Comparison of ENCODE assay signal across 9 mouse cellular contexts in genomic region chr14:103651562-103651961, GRCm38 (mm10). TPM values are rescaled to one million over a fixed set of nuclear protein-coding genes. Genes with fewer than 3 reads are reported as not detected.
DNase-seq lines count a peak whose midpoint lies in the region; ATAC-seq lines count a peak whose summit lies in the region.
"Had no signal": no experiment of that assay in that cellular context is flagged by ENCODE, and none has a peak within 500 bp of the region (broad histone marks: within the 10 kb centered on the region; RNA-seq: fewer than 3 reads in every experiment).

No protein-coding gene starts in this region.

- peak overlapping the region; percentile 99 for H3K4me2 ChIP-seq in limb, embryonic 11.5 days (ENCODE audit: low read depth, severe bottlenecking)
- peak overlapping the region; percentile 99 for H3K4me2 ChIP-seq in embryonic facial prominence, embryonic 13.5 days
- H3K4me2 ChIP-seq in hindbrain, embryonic 16.5 days (ENCODE audit: low read length): peak overlapping the region; percentile 68
- H3K4me2 ChIP-seq in neural tube, embryonic 12.5 days (replicated peaks): peak overlapping the region; percentile 61

- H3K36me3 ChIP-seq in limb, embryonic 11.5 days (ENCODE audit: control insufficient read depth, insufficient read depth, low read length): no peaks in the 10 kb centered on the region
- H3K36me3 ChIP-seq in limb, embryonic 10.5 days: no peaks in the 10 kb centered on the region
- no peaks in the 10 kb centered on the region for H3K36me3 ChIP-seq in embryonic facial prominence, embryonic 13.5 days
- no peaks in the 10 kb centered on the region for H3K36me3 ChIP-seq in hindbrain, embryonic 16.5 days (ENCODE audit: control insufficient read depth, insufficient read depth, low read length)
- no peaks in the 10 kb centered on the region for H3K36me3 ChIP-seq in neural tube, embryonic 12.5 days

- peaks cover 6% of the 10 kb centered on the region; the same call in 1 of the 2 replicates for H3K27me3 ChIP-seq in limb, embryonic 11.5 days (ENCODE audit: control insufficient read depth, insufficient read depth, low read length)
- H3K27me3 ChIP-seq in limb, embryonic 10.5 days (ENCODE audit: low read depth, poor library complexity, severe bottlenecking): peaks cover 52% of the 10 kb centered on the region
- H3K27me3 ChIP-seq in embryonic facial prominence, embryonic 13.5 days: peaks cover 46% of the 10 kb centered on the region
- H3K27me3 ChIP-seq in hindbrain, embryonic 16.5 days (replicated peaks; ENCODE audit: control insufficient read depth, insufficient read depth, low read length): no peaks in the 10 kb centered on the region
- no peaks in the 10 kb centered on the region for H3K27me3 ChIP-seq in neural tube, embryonic 12.5 days (replicated peaks)

- 0 out of 2 replicates have a peak, but pooled peaks cover 2% of the 10 kb centered on the region for H3K4me1 ChIP-seq in limb, embryonic 11.5 days (ENCODE audit: control insufficient read depth, insufficient read depth, low read length)
- peaks cover 18% of the 10 kb centered on the region for H3K4me1 ChIP-seq in limb, embryonic 10.5 days
- 0 out of 2 replicates have a peak, but pooled peaks cover 6% of the 10 kb centered on the region for H3K4me1 ChIP-seq in embryonic facial prominence, embryonic 13.5 days
- H3K4me1 ChIP-seq in hindbrain, embryonic 16.5 days (ENCODE audit: control insufficient read depth, insufficient read depth, low read depth, low read length): peaks cover 34% of the 10 kb centered on the region
- peaks cover 22% of the 10 kb centered on the region for H3K4me1 ChIP-seq in neural tube, embryonic 12.5 days

- H3K4me3 ChIP-seq in limb, embryonic 11.5 days (ENCODE audit: low read depth, low read length): no peak overlapping the region
- no peak overlapping the region for H3K4me3 ChIP-seq in limb, embryonic 10.5 days
- H3K4me3 ChIP-seq in embryonic facial prominence, embryonic 13.5 days: peak overlapping the region; percentile 77
- peak overlapping the region; percentile 90 for H3K4me3 ChIP-seq in hindbrain, embryonic 16.5 days (ENCODE audit: low read length)
- H3K4me3 ChIP-seq in neural tube, embryonic 12.5 days: peak overlapping the region; percentile 98

- no peak for ATAC-seq in limb, embryonic 11.5 days (ENCODE audit: insufficient number of reproducible peaks, low FRiP score, low TSS enrichment, low read depth)
- no peak for ATAC-seq in embryonic facial prominence, embryonic 13.5 days (ENCODE audit: insufficient number of reproducible peaks, insufficient read depth, low FRiP score, low TSS enrichment, low read depth)
- ATAC-seq in hindbrain, embryonic 16.5 days: no peak
- no peak for ATAC-seq in neural tube, embryonic 12.5 days (ENCODE audit: low FRiP score, low read depth)
- no peak for ATAC-seq in activated CD4-positive, CD25-positive, alpha-beta regulatory T cell, adult 4 months

- no peak for DNase-seq in limb, embryonic 11.5 days (ENCODE audit: low spot score)
- no peak for DNase-seq in limb, embryonic 10.5 days (ENCODE audit: low spot score)
- DNase-seq in cerebellum, postnatal 14 days: no peak
- DNase-seq in thymus, postnatal 36 days: no peak
- DNase-seq: lung, postnatal 4 days had no signal

- H3K27ac ChIP-seq in limb, embryonic 11.5 days (replicated peaks; ENCODE audit: low read depth, low read length): no peak overlapping the region
- no peak overlapping the region for H3K27ac ChIP-seq in limb, embryonic 10.5 days
- no peak overlapping the region for H3K27ac ChIP-seq in embryonic facial prominence, embryonic 13.5 days
- no peak overlapping the region for H3K27ac ChIP-seq in hindbrain, embryonic 16.5 days (ENCODE audit: low read depth, low read length)
- no peak overlapping the region for H3K27ac ChIP-seq in neural tube, embryonic 12.5 days

- 60% methylated on average over 2 of the region's 2 CpGs for WGBS in limb, embryonic 11.5 days
- 66% methylated on average over 2 of the region's 2 CpGs for WGBS in limb, embryonic 10.5 days
- 68% methylated on average over 2 of the region's 2 CpGs for WGBS in embryonic facial prominence, embryonic 13.5 days
- 29% methylated on average over 2 of the region's 2 CpGs for WGBS in hindbrain, embryonic 16.5 days
- 34% methylated on average over 2 of the region's 2 CpGs for WGBS in neural tube, embryonic 12.5 days

- no peaks in the 10 kb centered on the region for H3K9me3 ChIP-seq in limb, embryonic 11.5 days (ENCODE audit: control insufficient read depth, low read length)
- H3K9me3 ChIP-seq in limb, embryonic 10.5 days (replicated peaks): no peaks in the 10 kb centered on the region
- no peaks in the 10 kb centered on the region for H3K9me3 ChIP-seq in embryonic facial prominence, embryonic 13.5 days
- H3K9me3 ChIP-seq in hindbrain, embryonic 16.5 days (ENCODE audit: control insufficient read depth, low read length): no peaks in the 10 kb centered on the region
- no peaks in the 10 kb centered on the region for H3K9me3 ChIP-seq in neural tube, embryonic 12.5 days

- H3K9ac ChIP-seq in limb, embryonic 11.5 days (ENCODE audit: low read length): no peak overlapping the region
- no peak overlapping the region for H3K9ac ChIP-seq in embryonic facial prominence, embryonic 13.5 days
- no peak overlapping the region; the same call in 1 of the 2 replicates for H3K9ac ChIP-seq in hindbrain, embryonic 16.5 days (ENCODE audit: low read depth, low read length)
- peak overlapping the region; percentile 97; the same call in 1 of the 2 replicates for H3K9ac ChIP-seq in neural tube, embryonic 12.5 days

RNA-seq across cellular contexts. Expression of gene Slain1, which starts 1.5 kb away (rescaled TPM):
- 2.1 and 2.6 TPM in 2 replicates for polyA plus RNA-seq in limb, embryonic 11.5 days (2014; fragmentation: Nextera tagmentation; extraction: Ambion mirVana)
- polyA plus RNA-seq in limb, embryonic 10.5 days (2016; fragmentation: Nextera tagmentation; extraction: Ambion mirVana): 0.62 and 1.4 TPM in 2 replicates
- polyA plus RNA-seq in embryonic facial prominence, embryonic 13.5 days (2015; fragmentation: Nextera tagmentation; extraction: Ambion mirVana): 1.7 and 3.1 TPM in 2 replicates
- polyA plus RNA-seq in hindbrain, embryonic 16.5 days (2015; fragmentation: Nextera tagmentation; extraction: Ambion mirVana): 5.3 and 8.8 TPM in 2 replicates
- 20.1 and 22.5 TPM in 2 replicates for polyA plus RNA-seq in neural tube, embryonic 12.5 days (2016; fragmentation: Nextera tagmentation; extraction: Ambion mirVana)
- 10 to 100 TPM; 12.7 to 17.2 TPM for polyA plus RNA-seq in activated CD4-positive, CD25-positive, alpha-beta regulatory T cell, adult 4 months (2017; shearing (Covaris generic))

Comparison
In these comparisons a context has a peak if more than half of its experiments do, and no peak if none do; other contexts are left out.
1. H3K4me3 ChIP-seq: peak in embryonic facial prominence, embryonic 13.5 days (single experiment), hindbrain, embryonic 16.5 days (single experiment) and neural tube, embryonic 12.5 days (single experiment); none in limb, embryonic 11.5 days (single experiment) and limb, embryonic 10.5 days (single experiment).
2. Peak in every context shown above with its lines, with median percentiles within 50 percentile points of each other: H3K4me2 ChIP-seq.